Mouse (Mus musculus) midbrain, postnatal 0 days (tissue): ENCODE measurements around the gene Gzmm. TPM values are rescaled to one million over a fixed set of nuclear protein-coding genes. Genes with fewer than 3 reads are reported as not detected.
A peak's percentile ranks its signal among the peaks of the same experiment; 100 is the strongest.

ENCODE experiments used
- ATAC-seq: fragments of 200-750 bp; cut with Nextera tagmentation; 2 replicates; pipeline ENCODE4 v1.8.0; 2017; ENCODE audit warnings: moderate number of reproducible peaks, mild to moderate bottlenecking, moderate TSS enrichment, moderate library complexity; ENCODE audit not compliant: low FRiP score
- DNase-seq: peaks from one replicate; pipeline ENCODE4 v3.0.0-alpha.2; 2015; ENCODE audit warnings: low spot score
- H3K27ac ChIP-seq: fragments of 300-500 bp; sonication (generic); 2 replicates; pipeline ENCODE4 v1.5.1; 2014; ENCODE audit warnings: low read depth, mild to moderate bottlenecking, low read length, mixed read lengths
- H3K27me3 ChIP-seq: fragments of 300-500 bp; sonication (generic); 2 replicates; pipeline ENCODE4 v1.6.1; 2014; ENCODE audit warnings: low read length, control low read depth, mixed read lengths; ENCODE audit not compliant: insufficient read depth
- H3K36me3 ChIP-seq: fragments of 300-500 bp; sonication (generic); 2 replicates; pipeline ENCODE4 v1.6.1; 2014; ENCODE audit warnings: low read length, control low read depth, mixed read lengths; ENCODE audit not compliant: insufficient read depth
- H3K4me1 ChIP-seq: fragments of 300-500 bp; sonication (generic); 2 replicates; pipeline ENCODE4 v1.6.1; 2014; ENCODE audit warnings: mild to moderate bottlenecking, control low read depth, antibody characterized with exemption, low read length, mixed read lengths; ENCODE audit not compliant: insufficient read depth
- H3K4me2 ChIP-seq: fragments of 300-500 bp; sonication (generic); 2 replicates; pipeline ENCODE4 v1.6.1; 2014; ENCODE audit warnings: low read depth, mild to moderate bottlenecking, low read length, mixed read lengths; ENCODE audit not compliant: poor library complexity, severe bottlenecking
- H3K4me3 ChIP-seq: fragments of 300-500 bp; sonication (generic); 2 replicates; pipeline ENCODE4 v1.5.1; 2014; ENCODE audit warnings: low read depth, mild to moderate bottlenecking, low read length, moderate library complexity
- H3K9ac ChIP-seq: fragments of 300-500 bp; sonication (generic); replicated peaks from 2 replicates; pipeline ENCODE4 v1.6.1; 2014; ENCODE audit warnings: mild to moderate bottlenecking, low read length, moderate library complexity, mixed read lengths; ENCODE audit not compliant: poor library complexity, severe bottlenecking
- H3K9me3 ChIP-seq: fragments of 300-500 bp; sonication (generic); 2 replicates; pipeline ENCODE4 v1.6.1; 2016; ENCODE audit warnings: low read length, control low read depth
- CTCF ChIP-seq: IDR thresholded peaks from 2 replicates; pipeline ENCODE4 v1.5.1; 2016; ENCODE audit warnings: antibody characterized with exemption, mild to moderate bottlenecking
- WGBS: fragments of 180-500 bp; shearing (Covaris S2); extraction: QIAGEN DNeasy Blood & Tissue Kit; methylation state at CpG from one replicate; pipeline ENCODE4 v1.1.7; 2014; 5-methylcytosine and 5-hydroxymethylcytosine counted together
- polyA plus RNA-seq: library from polyadenylated mRNA; unstranded; fragments of >200 nt; fragmentation: Nextera tagmentation; extraction: Ambion mirVana; gene quantifications from 2 replicates; pipeline ENCODE4 v1.2.1, GENCODE M21; 2015
- total RNA-seq: library from RNA; depleted of rRNA; stranded (reverse); fragments of >200 nt; gene quantifications from 2 replicates; pipeline ENCODE4 v1.2.3, GENCODE M21; 2014

The Gzmm gene
- total and polyA plus RNA-seq, 2 experiments from 2014 or later = 0.66 to 1.2 TPM

DNA sequence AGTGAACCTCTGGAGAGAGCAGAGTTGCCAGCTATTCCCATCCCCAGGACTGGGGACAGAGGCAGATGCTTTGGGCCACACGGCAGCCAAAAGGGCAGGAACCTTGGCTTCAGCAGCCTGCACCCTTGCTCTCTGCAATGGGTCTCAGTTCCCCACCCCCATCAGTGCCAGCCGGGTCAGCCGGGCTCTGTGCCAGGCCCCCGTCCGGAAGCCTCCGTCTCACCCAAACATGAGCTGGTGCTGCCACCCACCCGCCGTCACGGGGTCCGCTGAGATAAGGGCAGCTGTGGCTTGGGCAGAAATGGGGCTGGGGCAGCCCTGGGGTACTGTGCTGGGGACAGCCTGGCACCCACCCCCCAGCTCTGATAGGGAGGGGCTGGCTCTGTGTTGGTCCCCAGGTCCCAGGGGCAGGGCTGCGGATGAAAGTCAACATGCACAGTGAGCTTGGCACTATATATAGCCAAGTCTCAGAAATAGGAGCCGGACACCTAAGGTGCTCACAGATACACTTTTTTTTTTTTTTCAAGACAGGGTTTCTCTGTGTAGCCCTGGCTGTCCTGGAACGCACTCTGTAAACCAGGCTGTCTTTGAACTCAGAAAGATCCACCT lies 40.6 kb downstream of the Gzmm start:
- peaks cover 28% of the 10 kb centered on the region for H3K36me3 ChIP-seq
- no peak for TF ChIP-seq CTCF
- no peak overlapping the region for H3K4me2 ChIP-seq
- no peak overlapping the region for H3K4me3 ChIP-seq
- DNase-seq (no peak), ATAC-seq (no peak)
- H3K4me1 ChIP-seq = no peaks in the 10 kb centered on the region
- H3K9ac ChIP-seq = no peak overlapping the region
- no peaks in the 10 kb centered on the region for H3K9me3 ChIP-seq
- WGBS = 79% methylated on average over 13 of the region's 13 CpGs
- H3K27me3 ChIP-seq = no peaks in the 10 kb centered on the region
- H3K27ac ChIP-seq = no peak overlapping the region

- ATAC-seq = no peak
- Histone ChIP-seq H3K4me2 (no peak overlapping the region), H3K27ac (no peak overlapping the region), H3K36me3 (peaks cover 51% of the 10 kb centered on the region), H3K9ac (no peak overlapping the region), H3K4me3 (no peak overlapping the region), H3K9me3 (no peaks in the 10 kb centered on the region), H3K27me3 (no peaks in the 10 kb centered on the region), H3K4me1 (no peaks in the 10 kb centered on the region)
- TF ChIP-seq CTCF = peak; percentile 64
- DNase-seq = no peak
- WGBS = 93% methylated on average over 1 of the region's 1 CpGs
Observed at GRCm38 (mm10) chr10:79732500-79732899, 43.7 kb downstream of the Gzmm start.

GRCm38 (mm10) chr10:79733847-79734246 lies 45.0 kb downstream of the Gzmm start:
- no peak for TF ChIP-seq CTCF
- peaks cover 63% of the 10 kb centered on the region for H3K36me3 ChIP-seq
- no peak for DNase-seq
- peaks cover 2% of the 10 kb centered on the region for H3K9me3 ChIP-seq
- H3K9ac ChIP-seq = no peak overlapping the region
- WGBS = 95% methylated on average over 15 of the region's 15 CpGs
- no peaks in the 10 kb centered on the region for H3K27me3 ChIP-seq
- no peak overlapping the region for H3K4me2 ChIP-seq
- ATAC-seq = no peak
- H3K4me1 ChIP-seq = no peaks in the 10 kb centered on the region
- no peak overlapping the region for H3K27ac ChIP-seq
- H3K4me3 ChIP-seq = no peak overlapping the region

- peaks cover 78% of the 10 kb centered on the region for H3K36me3 ChIP-seq
- peaks cover 17% of the 10 kb centered on the region for H3K9me3 ChIP-seq
- DNase-seq (no peak), ATAC-seq (no peak)
- no peaks in the 10 kb centered on the region for H3K4me1 ChIP-seq
- H3K4me2 ChIP-seq = no peak overlapping the region
- no peaks in the 10 kb centered on the region for H3K27me3 ChIP-seq
- TF ChIP-seq CTCF = no peak
- H3K4me3 ChIP-seq = no peak overlapping the region
- no peak overlapping the region for H3K9ac ChIP-seq
- WGBS = 47% methylated on average over 49 of the region's 52 CpGs
- no peak overlapping the region for H3K27ac ChIP-seq
Observed at GRCm38 (mm10) chr10:79735361-79735760, 46.5 kb downstream of the Gzmm start.

DNA sequence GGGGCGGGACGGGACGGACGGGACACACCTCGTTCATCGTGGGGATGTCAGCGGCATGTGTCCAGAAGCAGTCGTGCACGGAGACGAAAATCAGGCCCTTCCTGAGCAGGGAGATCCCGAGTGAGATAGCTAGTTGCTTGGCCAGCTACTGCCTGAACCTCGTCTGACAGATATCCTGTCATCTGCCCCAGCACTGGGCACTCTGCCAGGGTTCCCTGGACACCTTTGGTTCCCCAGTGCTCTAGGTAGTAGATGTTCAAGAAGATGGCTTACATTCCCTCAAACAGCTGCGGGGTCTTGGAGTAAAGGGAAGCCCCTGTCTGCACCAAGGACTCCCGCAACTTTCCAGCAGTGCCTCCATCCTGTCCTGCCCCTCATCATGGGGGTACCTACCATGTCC lies 47.9 kb downstream of the Gzmm start:
- ATAC-seq (no peak), DNase-seq (no peak)
- no peak for TF ChIP-seq CTCF
- H3K9ac ChIP-seq = no peak overlapping the region
- WGBS = 92% methylated on average over 10 of the region's 14 CpGs
- no peak overlapping the region for H3K27ac ChIP-seq
- H3K4me3 ChIP-seq = no peak overlapping the region
- peaks cover 17% of the 10 kb centered on the region for H3K9me3 ChIP-seq
- no peak overlapping the region for H3K4me2 ChIP-seq
- no peaks in the 10 kb centered on the region for H3K27me3 ChIP-seq
- H3K36me3 ChIP-seq = peaks cover 84% of the 10 kb centered on the region
- no peaks in the 10 kb centered on the region for H3K4me1 ChIP-seq

GRCm38 (mm10) chr10:79738259-79738658 lies 49.4 kb downstream of the Gzmm start:
- Histone ChIP-seq H3K9me3 (peaks cover 17% of the 10 kb centered on the region), H3K4me1 (no peaks in the 10 kb centered on the region), H3K36me3 (peaks cover 90% of the 10 kb centered on the region), H3K27me3 (no peaks in the 10 kb centered on the region), H3K9ac (no peak overlapping the region), H3K27ac (no peak overlapping the region), H3K4me2 (no peak overlapping the region), H3K4me3 (no peak overlapping the region)
- DNase-seq = no peak
- peak; percentile 37; the same call in 1 of the 2 replicates for TF ChIP-seq CTCF
- no peak for ATAC-seq
- WGBS = 85% methylated on average over 10 of the region's 10 CpGs
